Mouse (Mus musculus) layer of hippocampus, adult 8-10 months (tissue): Measurements from ENCODE around the gene Gm49336. TPM values are rescaled to one million over a fixed set of nuclear protein-coding genes. Genes with fewer than 3 reads are reported as not detected.

Experiments
- DNase-seq, 2 experiments: peaks; one replicate each; pipeline ENCODE4 v3.0.0; 2022; ENCODE audit warnings: low spot score in 2 of 2
- total RNA-seq, 4 experiments: library from RNA; stranded (reverse); gene quantifications; 2 replicates each; pipeline ENCODE4 v1.2.4; 2022

The Gm49336 gene
- 10 to 100 TPM; 63.8 to 77.3 (median 72.1) TPM for total RNA-seq

DNA sequence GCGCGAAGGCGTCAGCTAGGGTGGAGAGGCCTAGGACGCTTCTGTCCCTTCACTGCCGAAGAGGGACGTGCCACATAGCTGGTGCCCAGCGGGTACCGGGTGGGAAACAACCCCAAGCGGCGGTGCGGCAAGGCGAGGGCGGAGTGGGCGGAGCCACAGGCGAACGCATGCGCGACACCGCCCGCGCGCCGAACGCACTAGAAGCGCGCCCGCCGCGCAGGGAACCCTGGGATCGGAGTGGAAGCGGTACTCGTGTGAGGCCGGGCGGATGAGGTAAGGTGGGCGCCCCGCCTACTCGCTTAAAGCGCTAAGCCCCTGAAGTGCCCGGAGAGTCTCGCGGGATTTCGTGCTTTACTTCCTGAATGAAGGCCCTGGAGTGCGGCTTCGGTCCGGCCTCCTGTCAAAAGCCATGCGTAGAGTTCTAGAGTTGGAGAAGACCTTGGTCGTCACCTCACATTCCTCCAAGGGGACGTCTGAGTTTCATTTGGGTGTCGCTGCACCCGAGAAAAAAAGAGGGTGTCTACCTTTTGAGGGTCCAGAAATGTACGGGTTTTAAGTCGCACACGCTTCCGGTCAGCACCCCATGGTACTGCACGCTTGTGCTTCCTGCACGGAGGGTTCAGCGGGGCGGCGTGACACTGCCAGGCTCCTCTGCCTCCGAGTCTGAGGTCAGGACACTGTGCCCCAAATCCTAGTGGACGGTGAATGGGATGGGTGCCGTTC is at the start of gene Gm49336, which contains the start of gene Nupl1:
Gm49336 (minus strand) TSS at position 227 of the 723 bp plus-strand sequence.
Nupl1 (minus strand) TSS at position 151 of the 723 bp plus-strand sequence.
- DNase-seq, result peak; percentile 98

DNA sequence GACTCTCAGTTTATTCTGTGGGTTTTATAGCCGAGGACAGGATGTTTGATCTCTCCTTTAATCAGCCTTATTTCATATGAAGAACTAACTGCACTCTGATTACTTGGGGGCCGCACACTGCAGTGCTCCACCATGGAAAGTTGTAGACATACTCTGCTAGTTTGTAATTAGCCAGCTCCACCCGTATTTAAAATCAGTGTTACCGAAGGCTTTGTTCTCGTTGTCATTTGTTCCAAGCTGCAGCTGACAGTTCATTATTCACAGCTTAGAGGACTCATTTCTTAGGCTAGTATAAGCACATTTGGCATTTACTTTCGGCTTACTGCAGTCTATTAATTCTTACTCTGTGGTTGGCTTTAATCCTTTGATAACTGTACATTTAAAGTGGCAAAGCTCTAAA is 49.7 kb upstream of the Gm49336 start:
- no peak for DNase-seq

DNA sequence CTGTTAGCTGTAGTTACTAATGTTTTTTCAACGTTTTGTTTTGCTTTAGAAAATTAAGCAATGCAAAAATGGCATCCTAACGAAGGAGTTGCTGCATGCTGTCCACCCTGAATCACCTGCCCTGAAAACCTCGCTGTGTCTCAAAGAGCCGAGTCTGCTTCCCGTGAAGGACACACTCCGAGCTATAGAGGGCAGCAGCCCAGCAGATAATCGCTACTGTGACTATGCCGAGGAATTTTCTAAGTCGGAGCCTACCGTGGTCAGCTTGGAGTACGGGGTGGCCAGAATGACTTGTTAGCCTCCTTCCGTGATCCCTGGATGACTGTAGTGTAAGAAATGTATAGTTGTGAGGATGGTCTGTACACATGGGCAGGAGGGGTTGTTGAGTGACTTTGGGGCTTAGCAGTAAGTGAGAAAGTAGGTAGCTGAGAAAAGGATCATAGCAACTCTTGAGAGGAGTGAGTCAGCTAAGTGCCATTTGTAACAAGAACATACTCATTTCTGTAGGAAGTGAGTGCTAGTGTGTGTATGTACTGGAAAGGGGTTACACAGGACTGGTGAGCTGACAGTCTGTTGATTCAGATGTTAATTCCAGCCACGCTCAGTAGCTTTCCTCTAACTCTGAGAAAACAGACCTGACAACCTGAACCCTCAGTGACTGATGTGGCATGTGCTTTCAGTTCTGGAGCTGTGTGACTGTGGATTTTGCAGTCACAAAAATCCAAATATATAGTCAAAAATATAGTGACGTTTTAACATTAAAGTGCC is 49.1 kb upstream of the Gm49336 start:
- DNase-seq, result peak in 1 of 2 experiments; percentile 32

DNA sequence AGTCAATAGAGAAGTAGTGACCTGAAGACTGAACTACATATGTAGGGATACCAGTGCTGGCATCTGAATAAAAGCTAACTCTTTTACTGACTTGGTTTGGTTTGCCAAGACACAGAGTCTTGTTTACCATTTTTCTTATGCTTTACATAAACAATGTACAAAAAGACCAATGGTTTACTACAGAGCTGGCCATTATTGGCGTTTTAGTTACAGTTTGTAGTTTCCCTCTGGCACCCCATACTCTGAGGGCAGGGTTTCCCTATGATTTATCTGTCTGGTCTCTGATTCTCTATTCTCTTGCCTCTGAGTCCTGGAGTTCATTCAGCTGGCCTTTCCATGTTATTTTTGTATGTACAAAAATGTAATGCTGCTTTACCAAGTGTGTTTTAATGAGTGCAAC is 44.2 kb upstream of the Gm49336 start:
- no peak for DNase-seq

DNA sequence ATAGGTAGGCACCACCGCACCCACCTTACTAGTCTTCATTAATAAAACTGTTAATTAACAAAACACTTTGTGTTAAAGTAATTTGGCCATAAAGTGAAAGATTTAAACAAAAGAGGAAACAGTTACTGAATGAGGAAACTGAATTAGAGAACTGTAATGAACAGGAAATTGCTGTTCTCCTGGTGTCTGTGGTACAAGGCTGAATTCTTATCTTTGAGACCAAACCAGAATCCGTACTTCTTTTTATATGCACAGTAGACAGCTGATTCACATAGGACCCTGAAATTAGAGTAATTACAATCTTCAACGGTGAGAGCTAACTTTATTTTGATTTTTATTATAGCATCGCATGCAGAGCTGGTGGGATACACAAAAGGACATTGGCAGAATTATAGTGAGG is 39.1 kb upstream of the Gm49336 start:
- no peak for DNase-seq

DNA sequence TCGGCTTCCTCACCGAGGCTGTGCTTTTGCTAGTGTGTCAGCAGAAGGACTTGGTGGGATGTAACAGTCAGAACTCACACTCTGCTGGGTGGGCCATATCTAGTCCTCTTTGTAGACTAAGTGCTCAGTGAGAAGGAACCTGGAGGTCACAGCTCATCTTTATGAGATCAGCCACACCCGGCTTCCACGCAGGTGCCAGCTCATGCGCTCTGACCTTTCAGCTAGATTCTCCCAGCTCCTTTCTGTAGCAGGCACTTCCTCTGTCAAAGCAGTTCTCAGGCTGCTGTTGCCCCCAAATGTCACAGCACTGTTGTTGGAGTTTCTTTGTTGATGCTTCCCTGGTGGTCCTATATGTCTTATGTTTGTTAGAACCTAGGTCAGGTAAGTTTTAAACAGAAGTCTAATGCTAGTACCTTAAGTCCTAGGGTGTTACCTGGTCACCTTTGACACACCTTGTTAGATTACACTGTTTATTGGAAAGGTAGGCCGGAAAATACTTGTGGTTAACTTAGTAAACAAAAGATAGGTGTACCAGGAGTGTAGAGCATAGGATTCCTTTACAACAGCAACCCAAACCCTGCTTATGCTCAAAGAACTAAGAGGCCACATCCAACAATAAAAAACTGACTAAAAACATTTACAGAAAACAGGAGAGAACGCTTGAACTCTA is 35.0 kb upstream of the Gm49336 start:
- DNase-seq, result no peak

DNA sequence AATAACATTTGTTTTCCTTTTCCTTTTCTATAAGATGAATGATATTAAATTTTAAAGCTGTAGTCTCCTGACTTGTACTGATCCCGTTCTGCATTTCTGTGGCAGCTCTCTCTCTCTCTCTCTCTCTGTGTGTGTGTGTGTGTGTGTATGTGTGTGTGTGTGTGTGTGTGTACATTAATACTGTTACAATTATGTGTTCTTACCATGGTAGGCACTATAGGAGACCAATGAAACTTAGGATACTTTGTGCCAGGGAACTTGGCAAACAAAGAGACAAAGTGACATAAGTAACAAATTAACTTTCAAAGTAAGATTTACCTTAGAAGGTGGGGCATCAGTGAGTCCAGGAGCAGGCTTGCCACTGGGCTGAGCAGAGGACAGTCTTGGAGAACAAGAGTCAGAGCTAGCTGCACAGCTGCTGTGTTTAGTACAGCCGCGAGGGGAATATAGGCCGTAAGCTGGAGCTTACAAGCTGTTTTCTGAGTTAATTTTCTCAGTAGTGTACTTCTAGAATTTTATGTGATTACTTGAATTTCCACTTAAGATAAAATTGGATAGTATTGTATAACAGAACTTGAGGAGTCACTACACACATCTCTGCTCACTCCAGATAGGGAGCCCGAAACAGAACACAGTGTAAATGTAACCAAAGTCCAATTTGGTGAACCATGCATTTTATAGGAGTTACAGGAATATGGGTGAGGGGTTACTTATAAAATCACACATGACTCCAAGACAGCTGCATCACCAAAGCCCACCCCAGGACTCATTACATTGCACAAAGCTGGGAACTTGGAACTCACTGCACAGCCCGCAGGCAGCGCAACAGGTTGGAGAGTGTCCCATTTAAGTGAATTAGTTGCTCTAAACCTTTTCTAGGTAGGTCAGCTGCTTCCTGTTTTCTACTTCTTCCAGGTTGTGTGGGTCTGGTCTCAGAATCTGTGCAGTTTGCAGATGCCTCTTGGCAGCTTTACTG is 24.3 kb upstream of the Gm49336 start:
- no peak for DNase-seq

DNA sequence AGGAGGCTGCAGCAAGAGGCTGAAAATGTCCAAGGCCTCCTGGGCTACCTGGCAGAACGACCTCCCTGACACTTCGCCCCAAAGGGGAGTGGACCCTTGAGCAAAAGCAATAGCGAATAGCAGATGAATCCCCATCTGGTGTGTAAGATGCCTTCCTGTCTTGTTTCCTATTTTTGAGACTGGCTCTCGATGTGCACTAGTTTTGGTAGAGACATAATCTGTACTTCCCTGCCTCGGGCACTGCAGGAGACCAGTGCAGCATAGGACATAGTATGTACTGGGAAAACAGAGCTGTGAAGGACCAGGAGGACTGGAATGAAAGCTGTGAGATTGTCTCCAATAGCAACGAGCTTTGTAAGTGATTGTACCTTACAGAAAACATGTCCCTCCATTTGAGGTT is 22.0 kb upstream of the Gm49336 start:
- DNase-seq, result no peak

DNA sequence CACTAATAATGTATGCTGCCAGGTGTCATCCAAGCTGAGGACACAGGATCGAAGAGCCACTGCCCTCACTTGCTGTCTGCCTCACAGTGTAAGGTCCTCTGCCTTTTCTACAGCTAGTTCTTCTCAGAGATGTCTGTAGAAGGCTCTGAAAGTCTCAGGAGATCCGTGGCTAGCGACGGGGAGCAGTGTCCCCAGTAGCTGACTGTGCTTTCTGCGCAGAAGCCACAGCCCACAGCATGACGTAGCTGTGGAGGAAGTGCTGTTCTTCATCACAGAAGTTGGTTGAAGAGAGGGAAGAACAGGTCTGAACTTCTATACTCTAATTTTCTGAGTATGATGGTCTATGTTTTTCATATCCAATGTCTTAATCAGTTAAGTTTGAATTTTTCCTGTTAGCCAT is 18.0 kb upstream of the Gm49336 start:
- no peak for DNase-seq

DNA sequence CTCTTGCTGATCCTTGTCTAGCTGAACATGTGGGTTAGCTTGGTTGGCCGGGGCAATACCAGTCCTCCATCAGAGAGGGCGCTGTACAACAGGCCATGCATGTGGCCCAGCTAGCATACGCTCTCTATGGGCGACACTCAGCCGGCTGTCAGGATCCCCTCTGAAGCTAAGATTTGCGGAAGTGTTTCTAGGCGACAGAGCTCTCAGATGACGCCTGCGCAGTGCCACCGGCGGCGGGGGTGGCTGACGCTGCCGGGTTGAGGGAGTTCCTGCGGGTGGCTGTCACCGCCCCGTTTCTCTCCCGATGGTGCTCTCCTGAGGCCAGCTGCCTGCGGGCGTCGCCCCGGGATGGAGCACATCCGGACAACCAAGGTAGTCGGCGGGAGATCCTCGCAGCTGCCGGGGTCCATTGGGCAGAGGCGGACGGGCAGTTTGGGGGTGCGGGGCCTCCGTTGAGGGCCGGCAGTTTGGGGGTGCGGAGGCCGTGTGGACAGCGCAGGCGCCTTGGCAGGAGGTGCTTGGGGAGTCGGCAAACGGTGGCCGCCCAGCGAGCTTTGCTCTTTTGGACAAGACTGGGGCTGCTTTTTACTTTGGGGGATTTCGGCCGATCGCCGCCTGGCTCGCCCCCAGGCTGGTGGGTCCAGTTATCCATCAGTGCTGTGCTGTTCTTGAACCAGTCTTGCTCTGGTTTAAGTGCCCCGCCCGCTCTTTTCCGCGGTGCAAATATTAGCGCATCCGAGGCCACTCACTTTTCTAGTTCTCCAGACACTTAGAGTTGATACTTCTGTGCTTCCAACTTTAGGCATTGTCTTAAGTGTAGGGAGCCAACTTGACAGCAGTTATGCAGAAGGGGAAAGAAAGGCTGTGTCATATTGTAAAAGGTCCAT is 13.9 kb upstream of the Gm49336 start, which contains the start of gene Mtmr6:
Mtmr6 (plus strand) TSS at position 239 of the 887 bp plus-strand sequence.
- peak; percentile 94 to 95 for DNase-seq

DNA sequence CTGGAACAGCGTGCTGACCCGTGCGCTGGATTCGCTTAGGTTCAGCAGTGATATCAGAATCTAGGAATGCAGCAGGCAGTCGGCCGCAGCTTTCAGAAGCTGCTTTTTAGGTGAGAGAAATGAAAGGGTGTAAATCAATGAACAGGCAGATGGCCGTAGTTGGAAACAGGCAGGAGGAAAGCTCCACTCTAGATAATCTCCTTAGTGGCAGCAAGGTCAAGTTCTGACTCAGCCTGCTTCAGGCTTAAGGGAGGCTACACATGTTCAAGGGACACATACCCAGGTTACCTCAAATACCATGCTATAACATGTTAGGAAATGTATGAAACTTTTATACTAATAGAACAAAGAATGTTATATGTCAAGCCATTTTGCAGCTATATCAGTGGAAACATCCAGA is 11.0 kb upstream of the Gm49336 start:
- DNase-seq, result no peak

DNA sequence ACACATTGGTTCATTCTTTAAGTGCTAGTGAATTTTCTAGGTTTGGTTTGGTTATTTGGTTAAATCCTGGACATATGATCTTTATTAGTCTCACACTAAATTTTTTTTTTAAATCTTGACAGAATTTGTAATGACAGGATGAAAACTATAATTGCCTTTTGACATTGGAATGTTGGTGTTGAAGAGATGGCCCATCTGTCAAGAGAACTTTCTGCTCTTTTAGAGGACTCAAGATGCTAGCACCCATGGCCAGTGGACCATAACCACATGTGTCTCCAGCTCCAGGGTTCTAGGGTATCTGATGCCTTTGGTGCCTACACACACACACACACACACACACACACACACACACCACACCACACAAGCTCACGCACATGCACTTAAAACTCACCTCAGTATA is 6.5 kb upstream of the Gm49336 start:
- DNase-seq, result no peak

DNA sequence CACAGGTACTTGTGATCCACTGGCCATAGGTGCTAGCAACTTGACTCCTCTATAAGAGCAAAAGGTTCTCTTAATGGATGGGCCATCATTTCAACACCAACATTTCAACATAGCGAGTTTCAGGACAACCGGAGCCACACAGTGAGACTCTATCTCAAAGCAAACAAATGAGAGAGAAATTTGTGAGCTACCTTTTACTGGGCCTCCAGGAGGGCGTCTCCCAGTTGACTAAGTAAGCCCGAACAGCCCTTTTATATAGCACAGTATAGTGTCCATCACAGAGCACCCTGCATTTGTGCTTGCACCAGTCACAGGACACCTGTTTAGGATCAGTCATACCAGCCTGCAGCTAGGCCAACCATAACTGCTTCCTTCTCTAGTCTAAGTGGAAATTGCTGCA is 5.8 kb upstream of the Gm49336 start:
- no peak for DNase-seq

DNA sequence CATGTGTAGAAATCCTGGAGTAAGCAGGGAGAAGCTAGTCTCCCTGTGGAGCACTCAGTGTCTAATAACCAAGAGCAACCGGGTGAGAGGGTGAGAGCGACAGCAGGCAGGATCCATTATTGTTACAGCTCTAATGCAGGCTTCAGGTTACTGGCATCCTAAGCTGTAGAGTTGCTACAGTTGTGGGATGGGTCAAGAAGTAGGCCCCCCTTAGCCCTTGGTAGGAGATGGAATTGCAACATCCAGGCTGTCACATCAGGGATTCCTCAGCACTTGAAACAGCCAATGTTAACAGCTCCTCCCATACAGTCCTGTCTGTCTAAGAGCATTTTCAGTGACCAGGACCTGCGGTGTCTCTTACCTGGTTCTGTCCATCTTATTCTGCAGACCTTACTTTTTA is 5.0 kb upstream of the Gm49336 start:
- DNase-seq, result no peak

DNA sequence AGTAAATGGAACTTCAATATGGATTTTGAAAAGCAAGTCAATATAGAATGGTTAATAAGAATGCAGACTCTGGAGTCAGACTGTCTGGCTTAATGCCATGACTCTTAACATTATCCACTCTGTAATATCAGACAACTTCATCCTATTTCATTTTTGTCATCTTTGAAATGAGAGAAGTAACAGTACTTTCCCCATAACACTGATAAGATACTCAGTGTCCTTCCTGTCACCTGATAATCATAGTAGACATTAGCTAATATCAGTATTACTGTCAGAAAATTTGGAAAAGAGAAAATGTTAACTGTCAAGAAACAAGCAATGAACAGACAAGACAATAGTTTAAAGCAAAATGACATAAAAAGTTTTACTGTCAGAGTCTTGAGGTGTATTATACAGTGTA is 3.5 kb upstream of the Gm49336 start:
- no peak for DNase-seq

DNA sequence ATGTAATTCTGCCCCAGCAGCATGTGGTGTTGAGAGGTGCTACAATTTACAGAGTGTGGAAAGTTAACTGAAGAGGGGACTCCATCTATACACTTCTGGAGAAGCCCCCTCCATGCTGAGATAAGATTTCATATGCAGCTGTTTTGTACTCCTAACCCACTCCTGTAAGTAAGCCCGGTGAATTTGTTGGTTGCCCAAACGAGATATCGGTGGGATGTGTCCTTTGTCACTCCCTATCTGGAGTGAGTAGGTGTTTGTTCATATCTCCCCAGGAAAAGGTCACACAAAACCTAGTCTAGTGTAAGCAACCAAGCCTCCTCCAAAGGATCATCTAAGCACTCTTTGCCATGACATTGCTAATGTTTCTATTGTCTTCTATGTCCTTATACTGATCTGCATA is 2.2 kb upstream of the Gm49336 start:
- DNase-seq, result no peak

DNA sequence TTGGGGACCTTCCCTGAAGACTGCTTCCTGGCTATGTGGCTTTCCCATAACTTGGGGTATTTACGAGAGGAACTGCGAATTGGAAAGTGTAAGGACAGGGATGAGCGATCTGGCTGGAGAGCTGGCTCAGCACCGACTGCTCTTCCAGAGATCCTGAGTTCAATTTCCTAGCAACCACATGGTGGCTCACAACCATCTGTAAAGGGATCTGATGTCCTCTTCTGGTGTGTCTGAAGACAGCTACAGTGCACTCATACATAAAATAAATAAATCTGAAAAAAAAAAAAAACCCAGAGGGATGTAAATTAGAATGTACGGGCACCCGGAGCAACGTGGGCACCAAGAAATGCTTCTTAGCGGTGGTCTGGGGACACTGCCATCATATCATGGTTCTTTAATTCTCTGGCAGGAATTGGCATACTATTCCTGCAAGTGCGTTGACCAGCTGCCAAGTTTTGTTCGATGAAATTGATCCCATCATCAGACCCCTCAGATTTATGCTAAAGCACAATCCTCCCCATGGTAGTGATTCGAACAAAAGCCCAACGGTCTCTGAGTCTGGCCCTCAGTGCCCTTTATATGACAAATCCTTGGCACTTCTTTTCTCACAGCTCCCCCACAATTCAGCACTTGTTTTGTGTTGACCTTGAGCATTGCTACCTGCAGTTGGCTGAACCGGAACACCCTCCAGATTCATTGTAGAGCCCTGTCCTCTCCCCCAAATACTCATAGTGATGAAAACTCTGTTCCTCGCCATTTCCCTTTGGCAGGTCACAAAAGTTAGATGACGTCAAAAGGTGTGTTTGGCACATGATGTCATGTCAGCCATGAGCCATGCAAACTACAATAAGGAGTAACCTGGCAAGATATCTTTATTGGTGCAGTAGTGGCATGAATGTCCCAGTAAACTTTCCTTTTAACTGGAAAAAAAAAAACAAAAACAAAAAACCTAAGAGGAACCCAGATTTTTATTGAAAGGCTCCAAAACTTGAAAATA is 995 bp upstream of the Gm49336 start:
- DNase-seq, result no peak

DNA sequence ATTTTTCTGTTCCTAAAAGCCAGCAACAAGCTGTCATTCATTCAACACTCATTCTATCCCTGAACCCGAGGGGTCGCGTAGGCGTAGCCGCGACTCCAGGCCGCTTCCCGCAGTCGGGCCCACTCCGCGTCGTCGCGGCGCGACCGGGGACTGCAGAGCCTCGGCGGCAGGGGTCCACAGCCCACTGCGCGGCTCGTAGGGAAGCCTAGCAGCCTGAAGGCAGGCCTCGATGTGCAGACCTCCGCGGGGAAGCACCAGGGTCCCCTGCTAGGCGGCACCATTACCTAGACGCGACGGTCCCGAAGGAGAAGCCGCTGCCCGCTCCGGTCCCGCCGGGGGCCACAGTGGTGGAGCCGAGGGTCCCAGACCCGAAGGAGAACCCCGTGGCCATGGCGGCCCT is 428 bp downstream of the Gm49336 start:
- DNase-seq, result no peak

DNA sequence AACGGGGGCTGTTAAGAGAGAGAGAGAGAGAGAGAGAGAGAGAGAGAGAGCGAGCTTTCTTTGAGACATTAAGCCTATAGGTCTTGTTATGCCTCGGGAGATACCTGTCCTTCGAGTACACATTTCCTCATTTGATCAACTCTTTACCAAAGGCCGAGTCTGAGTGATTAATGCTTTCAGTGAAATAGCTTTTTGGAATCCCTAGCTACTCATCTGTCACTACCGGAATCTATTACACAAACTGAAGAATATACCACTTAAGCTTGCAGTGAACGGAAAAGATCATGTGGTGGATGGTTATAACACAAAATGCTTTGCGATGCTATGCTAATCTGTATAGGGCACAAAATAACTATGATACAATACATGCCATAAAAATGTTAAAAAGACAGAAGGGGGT is 941 bp downstream of the Gm49336 start:
- no peak for DNase-seq
